Mouse (Mus musculus) liver, postnatal 0 days (tissue): ENCODE results near the gene Bach2. TPM values are rescaled to one million over a fixed set of nuclear protein-coding genes. Genes with fewer than 3 reads are reported as not detected.
A peak's percentile ranks its signal among the peaks of the same experiment; 100 is the strongest.

Source experiments
- ATAC-seq: fragments of 200-750 bp; cut with Nextera tagmentation; 2 replicates; pipeline ENCODE4 v1.8.0; 2017; ENCODE audit warnings: mild to moderate bottlenecking, moderate library complexity
- DNase-seq: peaks from one replicate; pipeline ENCODE4 v3.0.0-alpha.2; 2016
- H3K27ac ChIP-seq: fragments of 300-500 bp; sonication (generic); 2 replicates; pipeline ENCODE4 v1.5.1; 2014; ENCODE audit warnings: antibody characterized with exemption, moderate library complexity, mild to moderate bottlenecking, low read depth
- H3K27me3 ChIP-seq: fragments of 300-500 bp; sonication (generic); 2 replicates; pipeline ENCODE4 v1.6.1; 2014; ENCODE audit warnings: low read length, control low read depth, mixed read lengths; ENCODE audit not compliant: insufficient read depth
- H3K36me3 ChIP-seq: fragments of 300-500 bp; sonication (generic); replicated peaks from 2 replicates; pipeline ENCODE4 v1.6.1; 2014; ENCODE audit warnings: mild to moderate bottlenecking, control low read depth, low read length, moderate library complexity, mixed read lengths; ENCODE audit not compliant: insufficient read depth
- H3K4me1 ChIP-seq: fragments of 300-500 bp; sonication (generic); 2 replicates; pipeline ENCODE4 v1.6.1; 2014; ENCODE audit warnings: antibody characterized with exemption, mild to moderate bottlenecking, control low read depth; ENCODE audit not compliant: insufficient read depth
- H3K4me2 ChIP-seq: fragments of 300-500 bp; sonication (generic); 2 replicates; pipeline ENCODE4 v1.6.1; 2014; ENCODE audit warnings: low read depth, mild to moderate bottlenecking, low read length, moderate library complexity, mixed read lengths
- H3K4me3 ChIP-seq: fragments of 300-500 bp; sonication (generic); 2 replicates; pipeline ENCODE4 v1.5.1; 2014; ENCODE audit warnings: low read depth, low read length
- H3K9ac ChIP-seq: fragments of 300-500 bp; sonication (generic); replicated peaks from 2 replicates; pipeline ENCODE4 v1.6.1; 2014; ENCODE audit warnings: mild to moderate bottlenecking, moderate library complexity
- H3K9me3 ChIP-seq: fragments of 300-500 bp; sonication (generic); 2 replicates; pipeline ENCODE4 v1.6.1; 2016; ENCODE audit warnings: mild to moderate bottlenecking, control low read depth, low read length, mixed read lengths
- CTCF ChIP-seq: sonication (generic); IDR thresholded peaks from 2 replicates; pipeline ENCODE4 v1.5.1; 2016; ENCODE audit warnings: antibody characterized with exemption, low read depth
- EP300 ChIP-seq: IDR thresholded peaks from 2 replicates; pipeline ENCODE4 v1.6.1; 2016; ENCODE audit warnings: antibody characterized with exemption, low read depth, mild to moderate bottlenecking
- WGBS: fragments of 180-500 bp; shearing (Covaris S2); extraction: QIAGEN DNeasy Blood & Tissue Kit; methylation state at CpG from one replicate; pipeline ENCODE4 v1.1.7; 2014; ENCODE audit not compliant: insufficient replicate concordance; 5-methylcytosine and 5-hydroxymethylcytosine counted together
- polyA plus RNA-seq: library from polyadenylated mRNA; unstranded; fragments of >200 nt; fragmentation: Nextera tagmentation; extraction: Ambion mirVana; gene quantifications from 2 replicates; pipeline ENCODE4 v1.2.1, GENCODE M21; 2015

The Bach2 gene
- polyA plus RNA-seq, 1 experiment from 2014 or later, result 4.3 TPM

- TF ChIP-seq EP300, result peak; percentile 70
- no peak for TF ChIP-seq CTCF
- ATAC-seq, result peak; percentile 47
- H3K9ac ChIP-seq, result no peak overlapping the region
- H3K9me3 ChIP-seq, result no peaks in the 10 kb centered on the region
- no peaks in the 10 kb centered on the region for H3K36me3 ChIP-seq
- peak overlapping the region; percentile 78 for H3K27ac ChIP-seq
- peak; percentile 73 for DNase-seq
- no peaks in the 10 kb centered on the region for H3K27me3 ChIP-seq
- H3K4me3 ChIP-seq, result no peak overlapping the region
- peaks cover 41% of the 10 kb centered on the region for H3K4me1 ChIP-seq
- H3K4me2 ChIP-seq, result peak overlapping the region; percentile 4; the same call in 1 of the 2 replicates
- 37% methylated on average over 7 of the region's 7 CpGs for WGBS
These were observed 8.2 kb downstream of the Bach2 start for GRCm38 (mm10) chr4:32246801-32247200.

- H3K27ac ChIP-seq, result peak overlapping the region; percentile 19
These were observed 9.0 kb downstream of the Bach2 start for GRCm38 (mm10) chr4:32247463-32248113.

GRCm38 (mm10) chr4:32248236-32248635, 9.6 kb downstream of the Bach2 start:
- WGBS, result 8% methylated on average over 6 of the region's 6 CpGs
- Histone ChIP-seq H3K4me2 (peak overlapping the region; percentile 48), H3K9ac (no peak overlapping the region), H3K4me3 (no peak overlapping the region), H3K27ac (peak overlapping the region; percentile 19), H3K9me3 (no peaks in the 10 kb centered on the region), H3K4me1 (peaks cover 37% of the 10 kb centered on the region), H3K27me3 (no peaks in the 10 kb centered on the region), H3K36me3 (no peaks in the 10 kb centered on the region)
- TF ChIP-seq CTCF (peak; percentile 95), EP300 (no peak)
- peak; percentile 64 for ATAC-seq
- DNase-seq, result peak; percentile 90

More at GRCm38 (mm10) chr4:32247463-32248113, 9.0 kb downstream of the Bach2 start:
- H3K9ac ChIP-seq, result no peak overlapping the region
- no peaks in the 10 kb centered on the region for H3K27me3 ChIP-seq
- H3K4me3 ChIP-seq, result no peak overlapping the region
- no peaks in the 10 kb centered on the region for H3K9me3 ChIP-seq
- ATAC-seq (no peak), DNase-seq (no peak)
- H3K4me2 ChIP-seq, result peak overlapping the region; percentile 33; the same call in 1 of the 2 replicates
- WGBS, result 39% methylated on average over 11 of the region's 11 CpGs
- no peaks in the 10 kb centered on the region for H3K36me3 ChIP-seq
- TF ChIP-seq EP300, result no peak
- TF ChIP-seq CTCF, result no peak
- peaks cover 41% of the 10 kb centered on the region for H3K4me1 ChIP-seq

- peaks cover 37% of the 10 kb centered on the region for H3K4me1 ChIP-seq
- no peaks in the 10 kb centered on the region for H3K9me3 ChIP-seq
- WGBS, result 28% methylated on average over 9 of the region's 9 CpGs
- H3K4me2 ChIP-seq, result peak overlapping the region; percentile 48
- H3K36me3 ChIP-seq, result no peaks in the 10 kb centered on the region
- H3K27me3 ChIP-seq, result no peaks in the 10 kb centered on the region
- no peak overlapping the region for H3K9ac ChIP-seq
- TF ChIP-seq CTCF (no peak), EP300 (no peak)
- H3K4me3 ChIP-seq, result no peak overlapping the region
- H3K27ac ChIP-seq, result no peak overlapping the region
- DNase-seq, result no peak
- no peak for ATAC-seq
These were observed 10.4 kb downstream of the Bach2 start for GRCm38 (mm10) chr4:32248990-32249393.

- peak overlapping the region; percentile 43 for H3K4me3 ChIP-seq
- peaks cover 33% of the 10 kb centered on the region for H3K4me1 ChIP-seq
- no peak for DNase-seq
- peak overlapping the region; percentile 82 for H3K27ac ChIP-seq
- ATAC-seq, result peak; percentile 24; the same call in 1 of the 2 replicates
- no peaks in the 10 kb centered on the region for H3K36me3 ChIP-seq
- no peak for TF ChIP-seq CTCF
- no peaks in the 10 kb centered on the region for H3K9me3 ChIP-seq
- peak overlapping the region; percentile 72 for H3K4me2 ChIP-seq
- WGBS, result 47% methylated on average over 15 of the region's 15 CpGs
- H3K9ac ChIP-seq, result peak overlapping the region; percentile 21
- no peaks in the 10 kb centered on the region for H3K27me3 ChIP-seq
These were observed 11.2 kb downstream of the Bach2 start for GRCm38 (mm10) chr4:32249748-32250332.

- H3K36me3 ChIP-seq, result no peaks in the 10 kb centered on the region
- H3K9me3 ChIP-seq, result no peaks in the 10 kb centered on the region
- 3% methylated on average over 16 of the region's 16 CpGs for WGBS
- DNase-seq (no peak), ATAC-seq (peak; percentile 48)
- no peaks in the 10 kb centered on the region for H3K27me3 ChIP-seq
- TF ChIP-seq CTCF (no peak), EP300 (no peak)
- peaks cover 30% of the 10 kb centered on the region for H3K4me1 ChIP-seq
- H3K27ac ChIP-seq, result peak overlapping the region; percentile 82
- H3K9ac ChIP-seq, result peak overlapping the region; percentile 21
- H3K4me3 ChIP-seq, result peak overlapping the region; percentile 43
- H3K4me2 ChIP-seq, result peak overlapping the region; percentile 72
These were observed 11.9 kb downstream of the Bach2 start for GRCm38 (mm10) chr4:32250333-32251004.
